9 mouse cellular contexts compared by ENCODE assay signal in the genomic region with DNA sequence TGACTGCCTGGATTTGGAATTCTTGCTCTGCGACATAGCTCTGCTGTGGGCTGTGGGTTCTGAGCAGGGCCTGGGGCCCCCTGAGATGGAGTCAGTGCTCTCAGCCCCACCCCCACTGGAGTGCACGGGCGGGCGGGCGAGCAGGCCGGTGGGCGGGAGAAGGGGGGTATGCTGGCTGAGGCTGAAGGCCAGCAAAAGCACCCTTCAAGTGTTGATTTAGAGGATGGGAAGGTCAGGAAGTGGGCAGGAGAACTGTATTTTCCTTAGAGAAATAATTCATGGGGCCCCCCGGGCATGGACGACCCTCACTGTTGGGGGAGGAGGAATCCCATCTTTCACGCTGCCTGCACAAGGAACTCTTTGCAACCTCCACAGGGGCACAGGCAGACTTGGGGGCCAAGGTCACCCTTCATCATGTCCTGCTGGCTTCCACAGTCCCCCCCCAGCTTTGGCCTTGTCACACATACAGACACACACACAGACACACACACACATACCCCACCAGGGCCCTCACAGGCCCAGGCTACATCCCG. TPM values are rescaled to one million over a fixed set of nuclear protein-coding genes. Genes with fewer than 3 reads are reported as not detected.
A peak's percentile ranks its signal among the peaks of the same experiment; 100 is the strongest.
DNase-seq lines count a peak whose midpoint lies in the region; ATAC-seq lines count a peak whose summit lies in the region.
"Had no signal": no experiment of that assay in that cellular context is flagged by ENCODE, and none has a peak within 500 bp of the region (broad histone marks: within the 10 kb centered on the region; RNA-seq: fewer than 3 reads in every experiment).

No protein-coding gene starts in this region.

- peaks cover 26 to 41% of the 10 kb centered on the region in 2 experiments for H3K4me1 ChIP-seq in heart, embryonic 14.5 days (ENCODE audit: control insufficient read depth in 2 of 2, insufficient read depth in 2 of 2, low read length in 2 of 2)
- H3K4me1 ChIP-seq in embryonic facial prominence, embryonic 14.5 days (ENCODE audit: control insufficient read depth, insufficient read depth, low read length): peaks cover 46% of the 10 kb centered on the region
- H3K4me1 ChIP-seq in midbrain, embryonic 11.5 days (ENCODE audit: control insufficient read depth, insufficient read depth, low read length): peaks cover 26% of the 10 kb centered on the region

- WGBS in heart, embryonic 14.5 days: 15% methylated on average over 11 of the region's 11 CpGs
- 19% methylated on average over 9 of the region's 11 CpGs for WGBS in embryonic facial prominence, embryonic 14.5 days
- WGBS in midbrain, embryonic 11.5 days: 22% methylated on average over 11 of the region's 11 CpGs

- no peak for DNase-seq in heart, adult 8-10 months (ENCODE audit: low spot score)
- DNase-seq in embryo, embryonic 10 days (ENCODE audit: low spot score): peak; percentile 77
- peak; percentile 85 for DNase-seq in embryonic facial prominence, embryonic 14.5 days (ENCODE audit: low spot score)
- DNase-seq in midbrain, embryonic 11.5 days (ENCODE audit: low spot score, missing footprints): no peak
- DNase-seq in urinary bladder, adult 18-20 months (ENCODE audit: low spot score in 2 of 2): no peak
- no peak for DNase-seq in gastrocnemius, postnatal 10 days

- no peak overlapping the region for H3K4me3 ChIP-seq in heart, embryonic 14.5 days (ENCODE audit: control insufficient read depth in 1 of 2, insufficient read depth in 1 of 2, low read depth in 1 of 2, low read length in 2 of 2)
- H3K4me3 ChIP-seq in embryonic facial prominence, embryonic 14.5 days (ENCODE audit: low read depth, low read length): no peak overlapping the region
- H3K4me3 ChIP-seq in midbrain, embryonic 11.5 days (ENCODE audit: low read depth, low read length): no peak overlapping the region
- H3K4me3 ChIP-seq: liver, embryonic 15.5 days had no signal

- H3K9me3 ChIP-seq in heart, embryonic 14.5 days (ENCODE audit: control insufficient read depth, low read length): no peaks in the 10 kb centered on the region
- no peaks in the 10 kb centered on the region for H3K9me3 ChIP-seq in embryonic facial prominence, embryonic 14.5 days (ENCODE audit: control insufficient read depth, low read length)
- H3K9me3 ChIP-seq in midbrain, embryonic 11.5 days (ENCODE audit: control insufficient read depth, low read length): no peaks in the 10 kb centered on the region
- H3K9me3 ChIP-seq: liver, embryonic 15.5 days had no signal

- H3K27ac ChIP-seq in heart, embryonic 14.5 days (replicated peaks in 1 of 2; ENCODE audit: control insufficient read depth in 1 of 2, insufficient read depth in 1 of 2, low read depth in 2 of 2, low read length in 2 of 2): peak overlapping the region; percentile 44 to 73
- peak overlapping the region; percentile 86 for H3K27ac ChIP-seq in embryonic facial prominence, embryonic 14.5 days (replicated peaks; ENCODE audit: low read depth, low read length)
- no peak overlapping the region for H3K27ac ChIP-seq in midbrain, embryonic 11.5 days (ENCODE audit: low read depth, low read length)
- H3K27ac ChIP-seq: liver, embryonic 15.5 days had no signal

- H3K9ac ChIP-seq in heart, embryonic 14.5 days (ENCODE audit: low read length): peak overlapping the region; percentile 49
- peak overlapping the region; percentile 38 for H3K9ac ChIP-seq in embryonic facial prominence, embryonic 14.5 days (ENCODE audit: low read depth, low read length)
- H3K9ac ChIP-seq in midbrain, embryonic 11.5 days (ENCODE audit: low read length): peak overlapping the region; percentile 38
- H3K9ac ChIP-seq: liver, embryonic 15.5 days had no signal

- no peak; the same call in 1 of the 2 replicates for ATAC-seq in heart, embryonic 14.5 days (ENCODE audit: insufficient number of reproducible peaks, insufficient read depth, low FRiP score, low read depth)
- peak; percentile 53 for ATAC-seq in embryonic facial prominence, embryonic 14.5 days (ENCODE audit: low read depth)
- peak; percentile 51; the same call in 1 of the 2 replicates for ATAC-seq in midbrain, embryonic 11.5 days (ENCODE audit: low FRiP score)
- no peak for ATAC-seq in granulocyte monocyte progenitor cell, adult 5-6 weeks (replicated peaks; ENCODE audit: poor library complexity, severe bottlenecking)

- H3K27me3 ChIP-seq in heart, embryonic 14.5 days (ENCODE audit: control insufficient read depth, insufficient read depth, low read length): no peaks in the 10 kb centered on the region
- H3K27me3 ChIP-seq in embryonic facial prominence, embryonic 14.5 days (replicated peaks; ENCODE audit: control insufficient read depth, insufficient read depth, low read length): no peaks in the 10 kb centered on the region
- no peaks in the 10 kb centered on the region for H3K27me3 ChIP-seq in midbrain, embryonic 11.5 days (ENCODE audit: control insufficient read depth, insufficient read depth, low read length)
- H3K27me3 ChIP-seq: liver, embryonic 15.5 days had no signal

- H3K36me3 ChIP-seq in heart, embryonic 14.5 days (ENCODE audit: control insufficient read depth, insufficient read depth, low read length): peaks cover 9% of the 10 kb centered on the region; the same call in 1 of the 2 replicates
- peaks cover 12% of the 10 kb centered on the region for H3K36me3 ChIP-seq in embryonic facial prominence, embryonic 14.5 days (ENCODE audit: control insufficient read depth, insufficient read depth, low read length)
- H3K36me3 ChIP-seq in midbrain, embryonic 11.5 days (ENCODE audit: control insufficient read depth, insufficient read depth, low read length): peaks cover 5% of the 10 kb centered on the region

- H3K4me2 ChIP-seq in heart, embryonic 14.5 days (ENCODE audit: low read length): peak overlapping the region; percentile 10; the same call in 1 of the 2 replicates
- no peak overlapping the region for H3K4me2 ChIP-seq in embryonic facial prominence, embryonic 14.5 days (ENCODE audit: low read depth, low read length)
- no peak overlapping the region for H3K4me2 ChIP-seq in midbrain, embryonic 11.5 days
- H3K4me2 ChIP-seq: liver, embryonic 15.5 days had no signal

RNA-seq across cellular contexts. Expression of a gene that starts 10.4 kb away (rescaled TPM):
- 23.5 and 23.8 TPM in 2 replicates for polyA plus RNA-seq in heart, embryonic 14.5 days (2014; fragmentation: Nextera tagmentation; extraction: Ambion mirVana)
- total RNA-seq in heart, adult 8-10 months (2022): 10 to 100 TPM in 2 of 4 experiments, 1 to 10 TPM in 1, under 1 TPM in 1; 0.90 to 35.4 (median 16.1) TPM
- 30.3 and 33.1 TPM in 2 replicates for polyA plus RNA-seq in embryonic facial prominence, embryonic 14.5 days (2014; fragmentation: Nextera tagmentation; extraction: Ambion mirVana)
- polyA plus RNA-seq in midbrain, embryonic 11.5 days (2014; fragmentation: Nextera tagmentation; extraction: Ambion mirVana): 13.9 and 16.6 TPM in 2 replicates
- total RNA-seq in gastrocnemius, postnatal 10 days (2021): 1 to 10 TPM; 6.4 to 7.2 TPM
- 20.4 and 53.9 TPM in 2 replicates for total RNA-seq in granulocyte monocyte progenitor cell, adult 5-6 weeks (2014; fragmentation: Nextera tagmentation)
- total RNA-seq in granulocyte monocyte progenitor cell, adult 5-6 weeks (2017): 0.31 and 39.0 TPM in 2 replicates

RNA-seq across cellular contexts. Expression of a gene that starts 44.2 kb away (rescaled TPM):
- 3.9 and 5.8 TPM in 2 replicates for polyA plus RNA-seq in heart, embryonic 14.5 days (2014; fragmentation: Nextera tagmentation; extraction: Ambion mirVana)
- 10 to 100 TPM in 1 of 4 experiments, 1 to 10 TPM in 3; 7.6 to 13.6 (median 9.6) TPM for total RNA-seq in heart, adult 8-10 months (2022)
- polyA plus RNA-seq in embryonic facial prominence, embryonic 14.5 days (2014; fragmentation: Nextera tagmentation; extraction: Ambion mirVana): 376 and 643 TPM in 2 replicates
- 0.77 and 2.0 TPM in 2 replicates for polyA plus RNA-seq in midbrain, embryonic 11.5 days (2014; fragmentation: Nextera tagmentation; extraction: Ambion mirVana)
- total RNA-seq in gastrocnemius, postnatal 10 days (2021): over 10,000 TPM; 17,146 to 18,824 TPM
- total RNA-seq in granulocyte monocyte progenitor cell, adult 5-6 weeks (2014; fragmentation: Nextera tagmentation): not detected in 2 replicates
- not detected in 2 replicates for total RNA-seq in granulocyte monocyte progenitor cell, adult 5-6 weeks (2017)

Comparison
In these comparisons a context has a peak if more than half of its experiments do, and no peak if none do; other contexts are left out.
1. ATAC-seq: peak in embryonic facial prominence, embryonic 14.5 days (single experiment) and midbrain, embryonic 11.5 days (single experiment); none in heart, embryonic 14.5 days (single experiment) and granulocyte monocyte progenitor cell, adult 5-6 weeks (single experiment).
2. DNase-seq: peak in embryo, embryonic 10 days (single experiment) and embryonic facial prominence, embryonic 14.5 days (single experiment); none in heart, adult 8-10 months (single experiment), midbrain, embryonic 11.5 days (single experiment), urinary bladder, adult 18-20 months (0 of 2) and gastrocnemius, postnatal 10 days (single experiment).
3. RNA of a gene that starts 44.2 kb away (total RNA-seq): 17,146 to 18,824 TPM in gastrocnemius, postnatal 10 days; 7.6 to 13.6 TPM in heart, adult 8-10 months and not detected in granulocyte monocyte progenitor cell, adult 5-6 weeks; every median in the first group is over 1,000 times any median in the second.
4. Peak in every context shown above with its lines, with median percentiles within 50 percentile points of each other: H3K9ac ChIP-seq.